Mouse (Mus musculus): ENCODE measurements around the gene Nab2. TPM values are rescaled to one million over a fixed set of nuclear protein-coding genes. Genes with fewer than 3 reads are reported as not detected.

Nab2 gene
- total and polyA plus RNA-seq, 2 experiments from 2014 or later, result 1.4 to 4.8 TPM

DNA sequence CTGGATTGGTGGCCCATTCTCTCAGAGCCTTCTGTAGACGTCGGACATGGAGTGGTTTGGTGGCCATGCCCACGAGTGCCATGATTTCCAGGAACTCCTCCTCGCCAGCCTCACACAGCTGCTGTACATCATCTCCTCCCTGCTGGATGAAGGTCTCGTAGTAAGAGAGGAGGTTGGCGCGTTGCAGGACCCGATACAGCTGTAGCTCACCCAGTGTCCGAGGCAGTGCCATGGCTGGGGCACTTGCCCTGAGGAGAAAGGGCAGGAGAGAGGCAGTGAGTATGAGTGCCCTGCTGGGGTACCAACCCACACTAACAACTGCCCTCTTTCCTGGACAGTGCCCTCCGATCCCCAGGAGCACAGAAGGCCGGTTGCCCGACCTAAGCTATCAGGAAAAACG, 3.5 kb downstream of the Nab2 start:
- H3K4me1 ChIP-seq (ENCODE audit: insufficient read depth, low read length), result peaks cover 11% of the 10 kb centered on the region; the same call in 1 of the 2 replicates
- H3K4me2 ChIP-seq (ENCODE audit: low read depth, low read length, poor library complexity, severe bottlenecking), result no peak overlapping the region
- H3K4me3 ChIP-seq (ENCODE audit: low read depth, low read length), result no peak overlapping the region
- no peak overlapping the region for H3K9ac ChIP-seq (replicated peaks; ENCODE audit: low read length, poor library complexity, severe bottlenecking)
- H3K27ac ChIP-seq (ENCODE audit: low read depth, low read length), result no peak overlapping the region
- ATAC-seq (ENCODE audit: low FRiP score) (no peak), DNase-seq (ENCODE audit: low spot score) (no peak)
- no peak for TF ChIP-seq CTCF (IDR thresholded peaks at IDR 0.05)
- peaks cover 55% of the 10 kb centered on the region for H3K27me3 ChIP-seq (ENCODE audit: insufficient read depth, low read length)
- H3K36me3 ChIP-seq (ENCODE audit: insufficient read depth, low read length), result no peaks in the 10 kb centered on the region
- no peaks in the 10 kb centered on the region for H3K9me3 ChIP-seq (ENCODE audit: low read length)
- 21% methylated on average over 13 of the region's 13 CpGs for WGBS

DNA sequence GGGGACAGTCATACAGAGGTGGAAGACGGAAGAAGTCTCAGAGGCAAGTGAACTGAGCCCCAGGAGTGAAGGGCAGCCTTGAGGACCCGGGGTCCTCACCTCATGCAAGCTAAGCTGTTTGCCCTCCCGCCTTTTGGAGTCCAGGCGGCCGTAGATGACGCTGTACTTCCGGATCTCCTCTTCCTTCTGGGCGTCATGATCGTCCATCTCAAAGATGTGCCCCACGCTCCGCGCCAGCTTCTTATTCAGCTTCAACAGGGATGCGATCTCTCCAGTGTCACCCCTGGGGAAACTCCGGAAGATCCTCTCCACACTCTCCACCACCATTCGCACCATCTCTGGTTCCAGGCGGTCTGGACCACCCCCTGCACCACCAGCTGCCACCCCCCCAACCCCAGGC, 4.2 kb downstream of the Nab2 start:
- no peaks in the 10 kb centered on the region for H3K9me3 ChIP-seq (ENCODE audit: low read length)
- H3K36me3 ChIP-seq (ENCODE audit: insufficient read depth, low read length), result no peaks in the 10 kb centered on the region
- DNase-seq (ENCODE audit: low spot score) (no peak), ATAC-seq (ENCODE audit: low FRiP score) (no peak)
- 24% methylated on average over 16 of the region's 16 CpGs for WGBS
- H3K4me3 ChIP-seq (ENCODE audit: low read depth, low read length), result no peak overlapping the region
- H3K4me2 ChIP-seq (ENCODE audit: low read depth, low read length, poor library complexity, severe bottlenecking), result no peak overlapping the region
- peaks cover 11% of the 10 kb centered on the region; the same call in 1 of the 2 replicates for H3K4me1 ChIP-seq (ENCODE audit: insufficient read depth, low read length)
- no peak overlapping the region for H3K9ac ChIP-seq (replicated peaks; ENCODE audit: low read length, poor library complexity, severe bottlenecking)
- no peak overlapping the region for H3K27ac ChIP-seq (ENCODE audit: low read depth, low read length)
- TF ChIP-seq CTCF (IDR thresholded peaks at IDR 0.05), result no peak
- peaks cover 55% of the 10 kb centered on the region for H3K27me3 ChIP-seq (ENCODE audit: insufficient read depth, low read length)

DNA sequence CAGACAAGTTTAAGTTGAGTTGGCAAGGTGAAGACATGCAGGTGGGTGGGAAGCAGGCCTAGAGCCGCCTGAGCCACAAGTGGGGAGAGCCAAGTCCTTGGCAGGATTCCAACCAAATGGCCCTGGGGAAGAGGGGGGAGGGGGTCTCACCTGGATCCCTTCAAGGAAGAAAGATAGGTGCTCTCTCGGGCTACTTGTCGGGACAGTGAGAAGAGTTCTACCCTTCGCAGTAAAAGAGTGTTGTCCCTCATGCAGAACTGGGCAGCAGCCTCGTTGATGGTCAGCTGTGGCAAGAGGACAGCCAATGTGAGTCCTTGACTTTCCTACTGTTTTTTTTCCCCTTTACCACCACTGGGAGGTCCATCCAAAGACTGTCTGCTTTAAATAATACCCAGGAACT, 4.8 kb downstream of the Nab2 start:
- ATAC-seq (ENCODE audit: low FRiP score) (no peak), DNase-seq (ENCODE audit: low spot score) (no peak)
- Histone ChIP-seq H3K27me3 (ENCODE audit: insufficient read depth, low read length) (peaks cover 55% of the 10 kb centered on the region), H3K4me1 (ENCODE audit: insufficient read depth, low read length) (peaks cover 11% of the 10 kb centered on the region; the same call in 1 of the 2 replicates), H3K36me3 (ENCODE audit: insufficient read depth, low read length) (no peaks in the 10 kb centered on the region), H3K4me3 (ENCODE audit: low read depth, low read length) (no peak overlapping the region), H3K9ac (replicated peaks; ENCODE audit: low read length, poor library complexity, severe bottlenecking) (no peak overlapping the region), H3K9me3 (ENCODE audit: low read length) (no peaks in the 10 kb centered on the region), H3K4me2 (ENCODE audit: low read depth, low read length, poor library complexity, severe bottlenecking) (no peak overlapping the region), H3K27ac (ENCODE audit: low read depth, low read length) (no peak overlapping the region)
- TF ChIP-seq CTCF (IDR thresholded peaks at IDR 0.05), result no peak
- WGBS, result 17% methylated on average over 5 of the region's 5 CpGs

DNA sequence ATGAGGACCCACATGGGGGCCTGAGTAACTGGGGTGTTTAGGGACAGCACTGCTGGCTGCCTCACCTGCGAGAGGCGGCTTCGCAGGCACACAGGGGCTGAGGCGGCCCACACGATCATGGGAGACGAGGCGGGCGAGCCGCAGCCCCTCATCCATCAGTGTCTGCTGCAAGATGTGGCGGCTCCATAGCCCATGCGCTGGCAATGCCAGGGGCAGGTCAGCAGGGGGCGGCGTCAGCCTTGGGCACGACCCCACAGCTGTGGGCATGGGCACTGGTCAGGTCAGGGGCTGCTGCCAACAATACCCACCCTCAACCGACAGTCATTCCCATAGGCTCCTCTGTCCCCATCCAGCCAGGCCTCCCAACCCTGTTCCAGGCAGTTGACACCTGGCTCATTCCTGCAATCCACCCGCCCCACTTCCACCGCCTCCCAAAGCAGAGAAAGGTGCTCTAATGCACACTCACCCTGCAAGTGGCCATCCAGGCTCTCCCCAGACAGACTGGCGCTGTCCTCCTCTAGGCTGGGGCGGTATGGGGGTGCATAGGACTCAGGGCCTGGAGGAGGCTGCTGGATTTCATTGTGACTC, 5.6 kb downstream of the Nab2 start:
- Histone ChIP-seq H3K27ac (ENCODE audit: low read depth, low read length) (no peak overlapping the region), H3K36me3 (ENCODE audit: insufficient read depth, low read length) (no peaks in the 10 kb centered on the region), H3K9me3 (ENCODE audit: low read length) (no peaks in the 10 kb centered on the region), H3K4me2 (ENCODE audit: low read depth, low read length, poor library complexity, severe bottlenecking) (peak overlapping the region; percentile 37; the same call in 1 of the 2 replicates), H3K4me1 (ENCODE audit: insufficient read depth, low read length) (peaks cover 6% of the 10 kb centered on the region; the same call in 1 of the 2 replicates), H3K4me3 (ENCODE audit: low read depth, low read length) (no peak overlapping the region), H3K27me3 (ENCODE audit: insufficient read depth, low read length) (peaks cover 55% of the 10 kb centered on the region), H3K9ac (replicated peaks; ENCODE audit: low read length, poor library complexity, severe bottlenecking) (no peak overlapping the region)
- peak; percentile 22 for TF ChIP-seq CTCF (IDR thresholded peaks at IDR 0.05)
- DNase-seq (ENCODE audit: low spot score), result peak; percentile 19
- ATAC-seq (ENCODE audit: low FRiP score), result no peak
- 20% methylated on average over 19 of the region's 19 CpGs for WGBS

DNA sequence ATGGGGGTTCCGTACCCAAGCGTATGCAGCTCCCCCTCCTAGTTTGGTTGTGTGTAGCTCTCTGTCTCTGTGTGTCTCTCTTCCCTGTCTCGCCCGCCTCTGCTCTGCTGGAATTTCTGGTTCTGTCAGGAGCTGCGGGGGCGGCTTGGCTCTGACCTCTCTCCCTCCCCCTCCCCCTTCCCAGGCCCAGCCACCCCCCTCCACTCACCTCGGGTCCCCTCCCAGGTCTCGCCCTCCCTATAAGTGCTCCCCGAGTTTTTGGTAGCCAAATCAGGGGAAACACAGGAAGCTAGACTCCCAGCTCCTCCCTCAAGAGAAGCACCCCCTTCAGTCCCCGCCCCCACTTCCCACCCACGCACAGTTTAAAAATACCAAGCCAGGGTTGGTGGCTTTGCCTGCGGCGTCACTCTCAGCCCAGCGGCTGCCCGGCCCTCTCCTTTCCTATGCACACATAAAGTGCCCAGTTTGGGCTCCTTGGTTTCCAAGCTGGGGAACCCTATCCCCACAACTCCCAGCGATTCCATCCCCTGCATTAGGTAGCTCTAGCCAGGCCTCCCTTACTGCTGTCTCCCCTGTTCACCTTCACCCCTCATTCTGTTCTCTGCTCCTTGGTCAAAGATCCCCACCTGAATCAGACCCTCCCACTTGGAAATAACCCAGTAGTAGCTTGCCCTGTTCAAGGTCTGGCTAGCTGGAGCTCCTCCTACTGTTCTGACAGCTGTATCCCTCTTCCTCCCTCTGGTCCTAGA, 6.3 kb downstream of the Nab2 start:
- Histone ChIP-seq H3K9me3 (ENCODE audit: low read length) (no peaks in the 10 kb centered on the region), H3K27ac (ENCODE audit: low read depth, low read length) (no peak overlapping the region), H3K4me3 (ENCODE audit: low read depth, low read length) (peak overlapping the region; percentile 8), H3K27me3 (ENCODE audit: insufficient read depth, low read length) (peaks cover 52% of the 10 kb centered on the region), H3K36me3 (ENCODE audit: insufficient read depth, low read length) (no peaks in the 10 kb centered on the region), H3K4me2 (ENCODE audit: low read depth, low read length, poor library complexity, severe bottlenecking) (peak overlapping the region; percentile 37), H3K9ac (replicated peaks; ENCODE audit: low read length, poor library complexity, severe bottlenecking) (no peak overlapping the region), H3K4me1 (ENCODE audit: insufficient read depth, low read length) (peaks cover 4% of the 10 kb centered on the region; the same call in 1 of the 2 replicates)
- no peak for ATAC-seq (ENCODE audit: low FRiP score)
- no peak for TF ChIP-seq CTCF (IDR thresholded peaks at IDR 0.05)
- DNase-seq (ENCODE audit: low spot score), result peak; percentile 23
- WGBS, result 9% methylated on average over 16 of the region's 16 CpGs

DNA sequence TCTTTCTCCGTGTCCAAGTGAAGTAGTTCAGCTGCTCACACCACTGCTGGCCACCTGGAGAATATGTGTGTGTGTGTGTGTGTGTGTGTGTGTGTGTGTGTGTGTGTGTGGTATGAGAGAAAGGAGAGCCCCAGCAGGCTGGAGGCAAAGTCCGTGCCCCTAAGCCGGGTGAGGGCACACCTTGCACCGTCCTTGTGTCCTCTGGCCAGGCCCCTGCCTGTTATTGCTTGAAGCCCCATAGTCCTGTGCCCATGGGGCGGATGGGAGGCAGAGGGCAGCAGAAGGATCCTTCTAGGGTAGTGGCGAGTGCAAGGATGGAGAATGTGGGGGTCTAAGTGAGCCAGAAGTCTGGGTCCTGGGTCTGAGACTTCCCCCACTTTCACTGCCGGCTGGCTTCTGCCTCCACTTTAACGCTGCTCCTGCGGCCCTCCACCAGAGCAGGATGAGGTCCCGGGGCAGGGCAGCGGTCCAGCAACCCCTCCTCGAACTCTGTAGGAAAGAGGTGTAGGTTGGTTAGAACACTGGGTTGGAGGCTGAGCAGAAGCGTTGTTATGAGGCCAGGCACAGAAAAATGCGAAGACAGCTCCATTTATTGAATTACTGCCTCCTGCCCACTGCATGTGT, 7.0 kb downstream of the Nab2 start:
- Histone ChIP-seq H3K9ac (replicated peaks; ENCODE audit: low read length, poor library complexity, severe bottlenecking) (no peak overlapping the region), H3K4me2 (ENCODE audit: low read depth, low read length, poor library complexity, severe bottlenecking) (peak overlapping the region; percentile 37), H3K4me1 (ENCODE audit: insufficient read depth, low read length) (peaks cover 3% of the 10 kb centered on the region; the same call in 1 of the 2 replicates), H3K27ac (ENCODE audit: low read depth, low read length) (no peak overlapping the region), H3K36me3 (ENCODE audit: insufficient read depth, low read length) (no peaks in the 10 kb centered on the region), H3K27me3 (ENCODE audit: insufficient read depth, low read length) (peaks cover 48% of the 10 kb centered on the region), H3K4me3 (ENCODE audit: low read depth, low read length) (peak overlapping the region; percentile 8; the same call in 1 of the 2 replicates), H3K9me3 (ENCODE audit: low read length) (no peaks in the 10 kb centered on the region)
- ATAC-seq (ENCODE audit: low FRiP score) (no peak), DNase-seq (ENCODE audit: low spot score) (no peak)
- TF ChIP-seq CTCF (IDR thresholded peaks at IDR 0.05), result no peak
- WGBS, result 21% methylated on average over 12 of the region's 14 CpGs
